Mouse (Mus musculus): ENCODE data around the gene Myh3. TPM values are rescaled to one million over a fixed set of nuclear protein-coding genes. Genes with fewer than 3 reads are reported as not detected.

Myh3 gene
- polyA plus RNA-seq, 1 experiment from 2014 or later = 0.15 TPM

DNA sequence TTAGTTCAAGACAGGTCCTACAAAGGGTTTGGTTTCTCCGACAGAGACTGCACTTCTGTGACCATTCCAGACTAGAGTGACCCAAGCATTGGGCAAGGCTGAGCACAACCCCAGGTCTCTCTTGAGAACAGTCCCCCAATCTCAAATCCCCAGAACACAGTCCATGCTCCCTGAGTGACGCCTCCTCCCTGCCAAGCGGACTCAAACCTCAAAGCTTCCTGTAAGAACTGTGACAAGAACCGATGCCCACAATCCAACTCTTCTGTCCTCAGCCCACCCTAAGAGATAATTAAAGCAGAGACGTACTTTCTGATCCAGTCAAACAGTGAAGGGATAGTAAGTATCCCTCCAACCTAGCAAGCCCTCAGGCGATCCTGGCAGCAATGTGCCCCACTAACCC, 35.3 kb downstream of the Myh3 start:
- WGBS = 90% methylated on average over 6 of the region's 6 CpGs
- ATAC-seq (replicated peaks) = no peak
- no peaks in the 10 kb centered on the region for H3K9me3 ChIP-seq

DNA sequence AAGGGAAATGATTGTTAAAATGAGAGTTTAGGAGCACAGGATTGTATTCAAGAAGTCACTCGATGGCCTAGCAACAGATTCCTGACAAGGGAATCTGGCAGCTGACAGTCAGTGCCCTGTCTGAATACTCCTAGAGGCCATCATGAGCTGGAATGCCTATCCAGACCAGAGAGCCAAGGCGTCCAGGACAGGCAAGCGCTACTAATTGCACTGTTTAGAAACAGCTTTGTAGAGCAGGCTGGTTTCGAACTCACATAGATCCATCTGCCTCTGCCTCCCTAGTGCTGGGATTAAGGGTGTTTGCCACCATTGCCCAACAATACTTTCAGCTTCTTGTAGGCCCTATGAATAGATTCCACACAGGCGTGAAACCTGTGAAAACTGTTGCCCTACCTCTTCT, 36.2 kb downstream of the Myh3 start:
- Histone ChIP-seq H3K4me1 (no peaks in the 10 kb centered on the region), H3K36me3 (replicated peaks) (no peaks in the 10 kb centered on the region), H3K9ac (no peak overlapping the region), H3K27me3 (replicated peaks) (no peaks in the 10 kb centered on the region), H3K4me3 (no peak overlapping the region), H3K9me3 (no peaks in the 10 kb centered on the region), H3K4me2 (no peak overlapping the region), H3K27ac (no peak overlapping the region)
- 92% methylated on average over 5 of the region's 5 CpGs for WGBS
- ATAC-seq (replicated peaks) = no peak

More for the DNA sequence above, 35.3 kb downstream of the Myh3 start:
- Histone ChIP-seq H3K4me3 (no peak overlapping the region), H3K4me1 (no peaks in the 10 kb centered on the region), H3K27me3 (replicated peaks) (no peaks in the 10 kb centered on the region), H3K36me3 (replicated peaks) (no peaks in the 10 kb centered on the region), H3K9ac (no peak overlapping the region), H3K27ac (no peak overlapping the region), H3K4me2 (no peak overlapping the region)

DNA sequence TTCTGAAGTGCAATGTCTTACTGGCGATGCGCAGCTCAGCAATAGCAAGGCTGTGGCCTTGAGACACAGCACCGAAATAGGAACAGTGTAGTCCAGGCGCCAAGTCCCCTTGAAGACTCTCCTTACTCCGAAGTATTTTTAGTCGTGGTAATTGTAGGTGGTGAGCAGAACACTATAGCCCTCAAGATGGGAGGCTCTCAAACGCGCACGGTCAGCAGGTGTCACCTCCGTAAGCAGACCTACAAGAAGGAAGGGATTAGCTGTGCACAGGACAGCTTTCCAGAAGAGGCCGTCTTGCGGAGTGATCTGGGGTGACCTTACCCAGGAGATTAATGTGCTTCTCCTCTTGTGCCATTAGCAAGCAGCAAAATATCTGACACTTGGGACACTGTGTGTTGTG, 36.8 kb downstream of the Myh3 start:
- H3K36me3 ChIP-seq (replicated peaks) = no peaks in the 10 kb centered on the region
- WGBS = 92% methylated on average over 12 of the region's 12 CpGs
- ATAC-seq (replicated peaks) = no peak
- no peaks in the 10 kb centered on the region for H3K9me3 ChIP-seq
- no peaks in the 10 kb centered on the region for H3K27me3 ChIP-seq (replicated peaks)
- no peak overlapping the region for H3K27ac ChIP-seq
- no peak overlapping the region for H3K9ac ChIP-seq
- H3K4me1 ChIP-seq = no peaks in the 10 kb centered on the region
- H3K4me3 ChIP-seq = no peak overlapping the region
- no peak overlapping the region for H3K4me2 ChIP-seq

DNA sequence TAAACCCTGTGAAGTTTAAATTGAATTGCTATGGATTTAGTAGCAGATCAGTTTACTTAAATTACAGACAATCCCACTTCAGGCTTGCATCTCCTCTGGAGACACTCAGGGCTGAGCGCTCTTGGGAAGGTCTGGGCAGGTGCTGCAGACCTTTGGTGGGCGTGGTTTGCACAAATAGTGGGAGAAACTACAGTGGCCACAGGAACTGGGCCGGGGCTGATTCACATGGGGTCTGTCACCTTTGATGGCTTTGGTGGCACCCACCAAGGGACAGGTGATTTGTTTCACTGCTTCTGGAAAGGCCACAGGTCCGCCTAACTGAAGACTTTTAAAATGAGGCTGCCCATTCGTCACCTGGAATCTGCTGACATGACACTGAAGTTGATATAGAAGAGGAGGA, 38.6 kb downstream of the Myh3 start:
- 85% methylated on average over 5 of the region's 5 CpGs for WGBS
- no peak overlapping the region for H3K4me2 ChIP-seq
- H3K9ac ChIP-seq = no peak overlapping the region
- no peaks in the 10 kb centered on the region for H3K9me3 ChIP-seq
- H3K36me3 ChIP-seq (replicated peaks) = no peaks in the 10 kb centered on the region
- no peaks in the 10 kb centered on the region for H3K4me1 ChIP-seq
- H3K4me3 ChIP-seq = no peak overlapping the region
- ATAC-seq (replicated peaks) = no peak
- H3K27me3 ChIP-seq (replicated peaks) = no peaks in the 10 kb centered on the region
- H3K27ac ChIP-seq = no peak overlapping the region

DNA sequence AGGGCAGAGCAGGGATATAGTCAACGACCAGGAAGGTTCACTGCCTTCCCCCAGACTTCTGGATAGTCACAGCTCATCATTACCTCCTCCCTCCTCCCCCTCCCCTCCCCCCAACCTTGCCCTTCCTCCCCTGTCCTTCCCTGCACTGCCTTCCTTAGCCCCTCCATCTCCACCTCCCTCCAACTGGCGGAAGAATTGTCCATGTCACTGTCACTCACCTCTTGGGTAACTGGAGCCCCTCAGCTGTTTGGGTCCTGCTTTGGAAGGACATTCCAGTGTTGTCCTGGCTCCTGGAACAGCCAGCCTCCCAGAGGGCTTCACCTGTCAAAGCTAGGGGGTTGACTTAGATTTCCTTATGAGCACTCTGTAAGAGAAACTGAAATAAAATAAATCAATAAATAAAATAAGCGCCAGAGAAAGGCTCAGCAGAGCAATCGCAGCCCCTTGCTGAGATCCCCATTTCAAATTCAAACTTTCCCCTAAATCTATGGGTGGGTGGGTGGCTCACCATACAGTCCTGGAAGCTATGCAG, 41.5 kb downstream of the Myh3 start:
- H3K4me1 ChIP-seq = no peaks in the 10 kb centered on the region
- H3K4me3 ChIP-seq = no peak overlapping the region
- H3K27ac ChIP-seq = no peak overlapping the region
- no peaks in the 10 kb centered on the region for H3K27me3 ChIP-seq (replicated peaks)
- no peak for ATAC-seq (replicated peaks)
- H3K36me3 ChIP-seq (replicated peaks) = no peaks in the 10 kb centered on the region
- H3K4me2 ChIP-seq = no peak overlapping the region
- H3K9ac ChIP-seq = no peak overlapping the region
- no peaks in the 10 kb centered on the region for H3K9me3 ChIP-seq
- 35% methylated on average over 4 of the region's 4 CpGs for WGBS

DNA sequence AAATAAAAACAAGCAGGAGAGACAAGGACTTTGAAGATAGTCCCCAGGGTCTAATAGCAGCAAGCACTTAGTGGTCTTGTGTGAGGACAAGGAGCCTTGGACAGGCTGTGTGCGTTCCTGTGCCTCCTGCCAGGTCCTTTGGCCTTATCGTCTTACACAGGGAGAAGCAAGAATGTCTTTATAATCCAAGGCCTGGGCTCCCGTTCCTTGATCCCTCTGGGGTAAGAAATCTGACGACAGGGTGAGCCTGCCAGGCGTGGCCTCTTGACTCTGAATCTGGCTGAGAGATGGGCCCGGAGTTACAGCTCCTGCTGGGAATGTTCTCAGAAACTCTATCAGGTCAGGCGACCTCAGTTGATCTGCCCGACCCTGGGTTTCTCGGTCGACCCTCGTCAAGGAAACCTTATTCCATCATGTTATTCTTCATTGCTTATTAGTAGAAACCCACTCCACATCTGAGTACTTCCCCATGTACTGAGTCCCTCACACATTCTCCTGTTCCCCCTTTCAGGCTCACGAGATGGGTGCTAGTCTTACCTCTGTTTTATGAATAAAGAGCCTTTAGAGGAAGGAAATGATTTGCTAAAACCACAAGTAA, 42.7 kb downstream of the Myh3 start:
- Histone ChIP-seq H3K27ac (no peak overlapping the region), H3K36me3 (replicated peaks) (no peaks in the 10 kb centered on the region), H3K9ac (no peak overlapping the region), H3K27me3 (replicated peaks) (no peaks in the 10 kb centered on the region), H3K9me3 (no peaks in the 10 kb centered on the region), H3K4me1 (peaks cover 4% of the 10 kb centered on the region; the same call in 1 of the 2 replicates), H3K4me2 (no peak overlapping the region), H3K4me3 (no peak overlapping the region)
- no peak for ATAC-seq (replicated peaks)
- WGBS = 51% methylated on average over 12 of the region's 12 CpGs

DNA sequence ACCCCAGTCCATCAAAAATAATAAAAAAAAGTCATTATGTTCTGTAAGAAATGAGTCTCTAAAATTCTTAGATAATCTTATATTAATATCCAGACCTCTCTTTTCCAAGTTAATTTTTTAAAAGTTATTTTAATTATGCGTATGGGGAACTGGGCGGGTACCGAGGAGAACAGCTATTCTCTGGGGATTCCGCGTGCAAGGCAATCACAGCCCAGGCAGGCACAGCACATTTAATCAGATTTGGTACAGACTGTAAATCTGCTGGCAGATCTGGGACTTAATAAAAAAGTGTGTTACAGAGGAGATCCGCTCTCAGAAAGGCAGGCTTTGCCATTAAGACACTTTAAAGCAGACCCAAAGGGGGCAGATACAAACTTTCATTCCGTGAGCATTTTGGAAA, 46.8 kb downstream of the Myh3 start:
- no peak for ATAC-seq (replicated peaks)
- no peaks in the 10 kb centered on the region for H3K9me3 ChIP-seq
- H3K4me2 ChIP-seq = no peak overlapping the region
- no peaks in the 10 kb centered on the region for H3K36me3 ChIP-seq (replicated peaks)
- H3K4me3 ChIP-seq = no peak overlapping the region
- no peak overlapping the region for H3K9ac ChIP-seq
- H3K4me1 ChIP-seq = peaks cover 4% of the 10 kb centered on the region; the same call in 1 of the 2 replicates
- WGBS = 53% methylated on average over 7 of the region's 7 CpGs
- H3K27me3 ChIP-seq (replicated peaks) = no peaks in the 10 kb centered on the region
- H3K27ac ChIP-seq = no peak overlapping the region

DNA sequence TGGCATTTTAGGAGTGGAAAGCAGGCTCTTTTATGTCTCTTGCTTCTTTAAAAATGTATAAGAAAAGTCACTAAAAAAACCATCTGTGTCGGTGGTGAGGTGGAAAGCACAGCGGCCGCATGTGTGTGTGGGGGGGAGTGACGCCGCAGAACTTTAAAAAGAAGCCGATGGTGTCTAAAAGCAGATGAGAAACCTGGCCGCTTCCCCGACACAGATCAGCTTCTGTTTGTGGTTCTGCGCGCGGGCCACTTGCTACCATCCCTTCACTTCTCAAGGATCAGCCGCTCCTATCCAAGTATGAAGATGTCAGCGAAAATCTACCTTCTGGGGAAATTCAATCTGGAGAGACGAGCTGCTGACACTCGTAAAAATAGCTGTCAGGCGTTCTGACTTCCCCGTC, 47.3 kb downstream of the Myh3 start:
- Histone ChIP-seq H3K27me3 (replicated peaks) (no peaks in the 10 kb centered on the region), H3K4me3 (no peak overlapping the region), H3K9me3 (no peaks in the 10 kb centered on the region), H3K27ac (no peak overlapping the region), H3K4me1 (peaks cover 4% of the 10 kb centered on the region; the same call in 1 of the 2 replicates), H3K4me2 (no peak overlapping the region), H3K9ac (no peak overlapping the region), H3K36me3 (replicated peaks) (no peaks in the 10 kb centered on the region)
- ATAC-seq (replicated peaks) = no peak
- 68% methylated on average over 17 of the region's 17 CpGs for WGBS

DNA sequence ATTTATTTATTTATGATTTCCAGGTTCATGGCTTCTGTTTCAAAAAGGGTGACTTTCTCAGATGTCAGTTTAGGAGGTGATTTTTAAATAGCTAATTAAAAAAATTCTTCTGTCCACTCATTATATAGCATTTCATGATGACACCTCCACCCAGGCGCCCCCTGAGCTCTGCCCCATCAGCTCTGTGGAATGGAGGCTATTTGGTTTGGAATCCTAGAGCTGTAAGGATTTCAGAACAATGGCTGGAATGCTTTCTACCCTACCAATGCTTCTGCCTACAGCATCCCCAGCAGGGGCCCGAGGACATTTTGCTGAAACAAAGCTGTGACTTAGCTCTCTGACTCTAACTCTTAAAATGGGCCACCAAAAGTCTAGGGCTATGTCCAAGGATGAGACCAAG, 55.4 kb downstream of the Myh3 start:
- no peaks in the 10 kb centered on the region for H3K27me3 ChIP-seq (replicated peaks)
- no peaks in the 10 kb centered on the region for H3K36me3 ChIP-seq (replicated peaks)
- no peak overlapping the region for H3K27ac ChIP-seq
- no peak overlapping the region for H3K4me2 ChIP-seq
- no peak overlapping the region for H3K9ac ChIP-seq
- ATAC-seq (replicated peaks) = no peak
- H3K4me3 ChIP-seq = no peak overlapping the region
- no peaks in the 10 kb centered on the region for H3K9me3 ChIP-seq
- H3K4me1 ChIP-seq = 0 out of 2 replicates have a peak, but pooled peaks cover 4% of the 10 kb centered on the region
- 78% methylated on average over 2 of the region's 2 CpGs for WGBS

DNA sequence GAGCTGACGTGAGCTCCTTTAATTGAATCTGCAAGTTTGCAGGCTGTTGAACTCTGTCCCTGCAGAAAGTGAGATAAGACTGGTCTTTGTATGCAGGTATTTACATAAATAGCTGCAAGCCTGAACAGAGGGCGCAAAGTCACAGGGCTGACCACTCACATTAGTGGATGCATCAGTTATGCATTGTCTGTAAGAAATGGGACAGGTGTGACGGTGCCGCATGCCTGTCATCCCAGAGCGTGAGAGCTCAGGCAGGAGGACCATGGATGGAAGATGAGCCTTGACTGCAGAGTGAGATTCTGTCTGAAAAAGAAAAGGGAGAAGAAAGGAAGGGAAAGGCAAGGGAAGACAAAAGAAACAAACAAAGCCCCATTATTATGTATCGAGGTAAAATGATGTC, 56.6 kb downstream of the Myh3 start:
- no peaks in the 10 kb centered on the region for H3K36me3 ChIP-seq (replicated peaks)
- WGBS = 55% methylated on average over 6 of the region's 6 CpGs
- H3K9ac ChIP-seq = no peak overlapping the region
- 0 out of 2 replicates have a peak, but pooled peaks cover 4% of the 10 kb centered on the region for H3K4me1 ChIP-seq
- H3K27me3 ChIP-seq (replicated peaks) = no peaks in the 10 kb centered on the region
- H3K9me3 ChIP-seq = no peaks in the 10 kb centered on the region
- H3K4me3 ChIP-seq = no peak overlapping the region
- no peak overlapping the region for H3K4me2 ChIP-seq
- no peak for ATAC-seq (replicated peaks)
- H3K27ac ChIP-seq = no peak overlapping the region

DNA sequence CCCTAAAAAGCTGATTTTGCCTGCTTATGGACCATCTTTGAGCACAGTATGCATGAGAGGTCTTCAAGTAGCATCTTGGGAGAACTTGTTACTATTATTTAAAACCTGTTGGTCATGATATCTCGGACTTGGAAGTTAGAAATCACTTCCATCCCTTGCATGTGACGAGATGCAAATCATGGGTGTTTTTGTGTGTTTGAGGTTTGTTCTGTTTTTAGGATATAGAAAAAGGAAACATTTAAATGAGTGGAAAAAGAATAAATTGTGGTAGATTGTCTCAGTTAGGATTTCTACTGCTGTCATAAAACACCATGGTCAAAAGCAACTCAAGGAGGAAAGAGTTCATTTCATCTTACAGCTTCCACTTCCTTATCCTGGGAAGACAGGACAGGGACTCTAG, 57.4 kb downstream of the Myh3 start:
- 0 out of 2 replicates have a peak, but pooled peaks cover 4% of the 10 kb centered on the region for H3K4me1 ChIP-seq
- no peak overlapping the region for H3K4me3 ChIP-seq
- no peaks in the 10 kb centered on the region for H3K36me3 ChIP-seq (replicated peaks)
- H3K27ac ChIP-seq = no peak overlapping the region
- no peak overlapping the region for H3K4me2 ChIP-seq
- H3K27me3 ChIP-seq (replicated peaks) = no peaks in the 10 kb centered on the region
- no peak for ATAC-seq (replicated peaks)
- no peaks in the 10 kb centered on the region for H3K9me3 ChIP-seq
- no peak overlapping the region for H3K9ac ChIP-seq
- WGBS = 96% methylated on average over 2 of the region's 2 CpGs

DNA sequence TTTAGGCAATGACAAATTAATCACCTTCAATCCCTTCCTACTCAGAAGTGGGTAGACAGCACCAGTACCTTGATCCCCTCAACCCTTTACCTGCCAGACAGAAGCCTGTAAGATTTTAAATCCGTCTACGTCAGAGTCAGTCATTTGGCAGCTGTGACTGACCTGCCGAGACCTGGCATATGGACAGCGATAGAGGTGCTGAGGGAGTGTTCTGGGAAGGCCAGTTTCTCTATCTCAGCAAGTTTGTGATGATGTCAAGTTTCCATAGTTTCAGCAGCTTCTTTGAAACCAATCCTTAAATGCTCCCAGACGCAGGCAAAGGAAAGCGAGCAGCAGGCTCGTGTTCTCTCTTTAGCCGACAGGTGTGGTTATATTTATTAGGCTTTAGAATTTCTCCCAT, 61.5 kb downstream of the Myh3 start:
- ATAC-seq (replicated peaks) = no peak
- H3K4me3 ChIP-seq = no peak overlapping the region
- no peak overlapping the region for H3K4me2 ChIP-seq
- WGBS = 84% methylated on average over 8 of the region's 8 CpGs
- no peaks in the 10 kb centered on the region for H3K36me3 ChIP-seq (replicated peaks)
- no peak overlapping the region for H3K9ac ChIP-seq
- H3K27ac ChIP-seq = no peak overlapping the region
- no peaks in the 10 kb centered on the region for H3K27me3 ChIP-seq (replicated peaks)
- 0 out of 2 replicates have a peak, but pooled peaks cover 2% of the 10 kb centered on the region for H3K4me1 ChIP-seq
- no peaks in the 10 kb centered on the region for H3K9me3 ChIP-seq

DNA sequence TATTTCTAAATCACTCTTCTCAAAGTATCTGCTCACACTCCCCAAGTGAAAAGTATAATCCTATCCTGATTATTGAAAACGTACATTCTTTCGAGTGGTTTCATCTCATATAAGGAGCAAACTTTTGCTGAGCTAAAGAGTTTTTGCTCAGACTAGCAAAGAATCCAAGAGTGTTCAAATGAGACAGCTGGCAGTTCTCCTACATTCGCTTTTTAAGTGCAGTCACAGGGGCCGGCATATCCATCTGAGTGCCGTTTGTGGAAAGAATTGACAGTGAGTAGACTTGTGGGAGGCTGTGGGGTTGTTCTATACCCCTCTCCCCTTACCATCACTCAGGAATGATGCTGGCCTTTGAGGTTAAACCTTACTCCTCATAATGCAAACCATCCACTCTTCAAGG, 62.1 kb downstream of the Myh3 start:
- ATAC-seq (replicated peaks) = no peak
- WGBS = 89% methylated on average over 5 of the region's 5 CpGs
- Histone ChIP-seq H3K36me3 (replicated peaks) (no peaks in the 10 kb centered on the region), H3K9ac (no peak overlapping the region), H3K27ac (no peak overlapping the region), H3K9me3 (no peaks in the 10 kb centered on the region), H3K4me3 (no peak overlapping the region), H3K4me2 (no peak overlapping the region), H3K4me1 (no peaks in the 10 kb centered on the region), H3K27me3 (replicated peaks) (no peaks in the 10 kb centered on the region)

Measured in midbrain, embryonic 15.5 days (tissue).